Mouse (Mus musculus) liver, embryonic 14.5 days (tissue): ENCODE measurements at regions not wholly inside any gene's neighbourhood (a gene's known extent, or its start where the extent isn't known, plus 50 kb on each side); places are given as distances from the start of the nearest gene placed in this dataset.
"Not testable (repeated sequence)": the region's sequence is repeated elsewhere in the genome, so short reads cannot be mapped to it uniquely, and the experiment has no call there.

Experiments used
- ATAC-seq: fragments of 200-750 bp; cut with Nextera tagmentation; 2 replicates; pipeline ENCODE4 v1.8.0; 2017; ENCODE audit warnings: moderate number of reproducible peaks, mild to moderate bottlenecking, moderate library complexity; ENCODE audit not compliant: insufficient read depth
- DNase-seq, 3 experiments: peaks; one replicate each; pipeline ENCODE4 v3.0.0-alpha.2; 2012 to 2013; ENCODE audit warnings: low read depth in 3 of 3, low spot score in 3 of 3
- H3K27ac ChIP-seq: fragments of 300-500 bp; sonication (generic); 2 replicates; pipeline ENCODE4 v1.5.1; 2014; ENCODE audit warnings: moderate library complexity, mild to moderate bottlenecking, control low read depth, inconsistent platforms
- H3K27me3 ChIP-seq: fragments of 300-500 bp; sonication (generic); 2 replicates; pipeline ENCODE4 v1.6.1; 2014; ENCODE audit warnings: mild to moderate bottlenecking, low read length, moderate library complexity; ENCODE audit not compliant: control insufficient read depth, insufficient read depth
- H3K36me3 ChIP-seq: fragments of 300-500 bp; sonication (generic); replicated peaks from 2 replicates; pipeline ENCODE4 v1.6.1; 2014; ENCODE audit warnings: low read depth; ENCODE audit not compliant: control insufficient read depth, insufficient read depth
- H3K4me1 ChIP-seq, 2 experiments: fragments of 200-500 bp in 1 of 2; fragments of 300-500 bp in 1 of 2; sonication (generic) in 1 of 2; replicated peaks; 2 replicates each; pipeline ENCODE4 v1.6.1; 2012 to 2014; ENCODE audit warnings: antibody characterized with exemption in 1 of 2, inconsistent platforms in 1 of 2, low read length in 1 of 2; ENCODE audit not compliant: control insufficient read depth in 2 of 2, insufficient read depth in 2 of 2
- H3K4me2 ChIP-seq: fragments of 300-500 bp; sonication (generic); 2 replicates; pipeline ENCODE4 v1.6.1; 2014; ENCODE audit warnings: low read depth, mild to moderate bottlenecking, control low read depth, moderate library complexity
- H3K4me3 ChIP-seq, 2 experiments: fragments of 200-500 bp in 1 of 2; fragments of 300-500 bp in 1 of 2; sonication (generic) in 1 of 2; 2 replicates each; pipeline ENCODE4 v1.5.1; 2012 to 2014; ENCODE audit warnings: low read depth in 2 of 2, low read length in 2 of 2, mild to moderate bottlenecking in 2 of 2, control low read depth in 1 of 2, inconsistent platforms in 1 of 2, moderate library complexity in 1 of 2; ENCODE audit not compliant: insufficient read depth in 1 of 2
- H3K9ac ChIP-seq: fragments of 300-500 bp; sonication (generic); replicated peaks from 2 replicates; pipeline ENCODE4 v1.6.1; 2014; ENCODE audit warnings: mild to moderate bottlenecking, control low read depth, moderate library complexity
- H3K9me3 ChIP-seq: fragments of 300-500 bp; sonication (generic); 2 replicates; pipeline ENCODE4 v1.6.1; 2016; ENCODE audit warnings: low read length, mixed read lengths; ENCODE audit not compliant: control insufficient read depth
- CTCF ChIP-seq: IDR thresholded peaks from 2 replicates; pipeline ENCODE4 v1.5.1; 2016; ENCODE audit warnings: antibody characterized with exemption, low read depth, control low read depth
- WGBS: fragments of 180-500 bp; shearing (Covaris S2); extraction: QIAGEN DNeasy Blood & Tissue Kit; methylation state at CpG from one replicate; pipeline ENCODE4 v1.1.7; 2014; ENCODE audit not compliant: insufficient replicate concordance; 5-methylcytosine and 5-hydroxymethylcytosine counted together

DNA sequence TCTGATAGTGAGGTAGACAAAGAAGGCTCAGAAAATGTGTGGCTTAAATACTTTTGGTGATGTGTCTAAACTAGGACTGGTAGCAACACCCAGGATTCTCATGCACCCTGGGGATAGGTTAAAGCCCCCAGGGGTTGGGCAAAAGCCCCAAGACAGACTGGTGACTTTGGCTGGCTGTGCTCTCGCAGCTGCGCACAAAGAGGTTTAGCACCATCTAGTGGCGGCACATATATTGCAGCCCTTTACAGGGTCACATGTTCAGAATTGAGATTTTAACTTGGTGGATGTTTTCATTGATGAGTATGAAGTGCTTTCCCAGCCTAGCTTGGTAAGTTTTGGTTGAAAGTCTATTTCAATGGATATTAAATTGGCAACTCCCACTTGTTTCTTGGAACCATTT, 167.3 kb downstream of the Gm44 start:
- not testable (repeated sequence) for DNase-seq, H3K4me2 ChIP-seq, H3K27me3 ChIP-seq, H3K27ac ChIP-seq, H3K4me3 ChIP-seq, H3K4me1 ChIP-seq, H3K36me3 ChIP-seq, H3K9me3 ChIP-seq, H3K9ac ChIP-seq, ATAC-seq
- WGBS, result 14% methylated on average over 3 of the region's 3 CpGs
- peak; percentile 58 for TF ChIP-seq CTCF

DNA sequence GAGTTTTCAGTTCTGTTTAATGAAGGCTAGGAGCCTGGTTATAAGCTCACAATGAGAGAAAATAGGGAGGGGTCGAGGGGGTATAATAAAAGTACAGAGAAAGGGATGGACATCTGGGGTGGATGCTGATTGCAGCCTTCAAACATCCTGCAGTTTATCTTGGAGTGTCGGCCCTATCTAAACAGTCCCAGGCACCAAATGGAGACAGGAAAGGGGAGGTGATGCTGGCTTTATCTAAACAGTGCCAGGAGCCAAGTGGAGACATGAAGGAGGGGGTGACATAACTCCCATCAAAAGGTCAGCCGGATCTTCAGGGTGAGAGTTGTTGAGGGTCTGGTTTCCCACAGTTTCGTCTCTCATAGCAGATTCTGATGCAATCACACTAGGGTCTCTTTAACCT, 193.2 kb downstream of the Gm44 start:
- peak; percentile 31; the same call in 1 of the 2 replicates for ATAC-seq
- H3K4me2 ChIP-seq, H3K27me3 ChIP-seq, H3K9me3 ChIP-seq, H3K27ac ChIP-seq, H3K4me3 ChIP-seq, H3K36me3 ChIP-seq, H3K9ac ChIP-seq, H3K4me1 ChIP-seq: not testable (repeated sequence)
- 28% methylated on average over 4 of the region's 4 CpGs for WGBS
- peak in 1 of 3 experiments; percentile 0 for DNase-seq
